8 mouse cellular contexts compared by ENCODE assay signal in the genomic region with DNA sequence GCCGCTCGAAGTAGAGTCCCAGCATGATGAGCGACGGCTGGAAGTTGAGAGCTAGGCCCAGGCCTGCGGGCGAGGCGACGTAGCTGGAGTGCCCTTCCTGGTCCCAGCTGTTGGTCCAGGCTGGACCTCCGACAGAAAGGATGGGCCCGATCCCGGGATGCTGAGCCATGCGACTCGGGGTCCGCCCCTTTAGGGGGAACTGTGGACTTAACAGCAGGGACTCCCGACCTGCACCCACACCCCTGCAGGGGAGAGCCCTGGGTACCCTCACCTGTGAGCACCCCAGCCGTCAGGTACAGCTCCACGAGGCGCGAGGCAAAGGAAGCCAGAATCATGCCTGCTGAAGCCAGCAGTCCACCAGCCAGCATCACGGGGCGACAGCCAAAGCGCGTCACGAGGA. TPM values are rescaled to one million over a fixed set of nuclear protein-coding genes. Genes with fewer than 3 reads are reported as not detected.
DNase-seq lines count a peak whose midpoint lies in the region; ATAC-seq and TF ChIP-seq lines count a peak whose summit lies in the region.

No protein-coding gene starts in this region.

- no peak overlapping the region for H3K9ac ChIP-seq in lung, postnatal 0 days (replicated peaks; ENCODE audit: low read depth)
- H3K9ac ChIP-seq in liver, embryonic 13.5 days: no peak overlapping the region
- H3K9ac ChIP-seq in stomach, postnatal 0 days (ENCODE audit: low read length): peak overlapping the region; percentile 56

- no peaks in the 10 kb centered on the region for H3K36me3 ChIP-seq in lung, postnatal 0 days (ENCODE audit: insufficient read depth, low read length)
- peaks cover 8% of the 10 kb centered on the region for H3K36me3 ChIP-seq in liver, embryonic 13.5 days
- H3K36me3 ChIP-seq in stomach, postnatal 0 days (ENCODE audit: control insufficient read depth, insufficient read depth, low read length): peaks cover 9% of the 10 kb centered on the region; the same call in 1 of the 2 replicates

- TF ChIP-seq EP300 in lung, postnatal 0 days (IDR thresholded peaks at IDR 0.05): no peak
- TF ChIP-seq EP300 in stomach, postnatal 0 days (optimal IDR thresholded peaks at IDR 0.05): no peak

- H3K27me3 ChIP-seq in lung, postnatal 0 days (replicated peaks; ENCODE audit: insufficient read depth, low read length): 0 out of 2 replicates have a peak, but pooled peaks cover 16% of the 10 kb centered on the region
- peaks cover 57% of the 10 kb centered on the region for H3K27me3 ChIP-seq in liver, embryonic 13.5 days
- peaks cover 4% of the 10 kb centered on the region; the same call in 1 of the 2 replicates for H3K27me3 ChIP-seq in stomach, postnatal 0 days (ENCODE audit: control insufficient read depth, insufficient read depth, low read length)

- WGBS in lung, postnatal 0 days: 36% methylated on average over 22 of the region's 24 CpGs
- WGBS in liver, embryonic 13.5 days (ENCODE audit: insufficient replicate concordance): 28% methylated on average over 24 of the region's 24 CpGs
- 32% methylated on average over 24 of the region's 24 CpGs for WGBS in stomach, postnatal 0 days

- no peak for ATAC-seq in lung, postnatal 0 days
- ATAC-seq in liver, embryonic 13.5 days (ENCODE audit: low read depth): no peak
- ATAC-seq in stomach, postnatal 0 days (ENCODE audit: low FRiP score, low TSS enrichment): no peak

- H3K4me2 ChIP-seq in lung, postnatal 0 days (replicated peaks; ENCODE audit: low read depth, low read length): peak overlapping the region; percentile 58
- H3K4me2 ChIP-seq in liver, embryonic 13.5 days: peak overlapping the region; percentile 42
- H3K4me2 ChIP-seq in stomach, postnatal 0 days (replicated peaks; ENCODE audit: low read depth): peak overlapping the region; percentile 64

- peak; percentile 22 to 41 for DNase-seq in cerebellum, postnatal 10 days
- no peak for DNase-seq in cerebellum, adult 9-10 months
- DNase-seq in lung, postnatal 0 days (ENCODE audit: low spot score): no peak
- no peak for DNase-seq in lung, postnatal 36 days
- no peak for DNase-seq in liver, embryonic 13.5 days
- no peak for DNase-seq in stomach, postnatal 0 days (ENCODE audit: low spot score)
- DNase-seq in gastrocnemius, adult 18-20 months (ENCODE audit: low spot score): no peak
- DNase-seq in thymus, postnatal 4 days: no peak

- peaks cover 10% of the 10 kb centered on the region; the same call in 1 of the 2 replicates for H3K4me1 ChIP-seq in lung, postnatal 0 days (ENCODE audit: insufficient read depth, low read depth, low read length)
- peaks cover 9% of the 10 kb centered on the region; the same call in 1 of the 2 replicates for H3K4me1 ChIP-seq in liver, embryonic 13.5 days (replicated peaks)
- H3K4me1 ChIP-seq in stomach, postnatal 0 days (replicated peaks; ENCODE audit: control insufficient read depth, insufficient read depth): no peaks in the 10 kb centered on the region; the same call in 1 of the 2 replicates

- no peak overlapping the region for H3K27ac ChIP-seq in lung, postnatal 0 days (ENCODE audit: low read length)
- H3K27ac ChIP-seq in liver, embryonic 13.5 days: no peak overlapping the region
- no peak overlapping the region for H3K27ac ChIP-seq in stomach, postnatal 0 days (replicated peaks)

- no peaks in the 10 kb centered on the region for H3K9me3 ChIP-seq in lung, postnatal 0 days (ENCODE audit: low read length)
- H3K9me3 ChIP-seq in liver, embryonic 13.5 days (replicated peaks): no peaks in the 10 kb centered on the region
- H3K9me3 ChIP-seq in stomach, postnatal 0 days (ENCODE audit: control insufficient read depth, low read length): no peaks in the 10 kb centered on the region

- H3K4me3 ChIP-seq in lung, postnatal 0 days (ENCODE audit: low read depth, low read length): peak overlapping the region; percentile 21; the same call in 1 of the 2 replicates
- H3K4me3 ChIP-seq in liver, embryonic 13.5 days (replicated peaks): peak overlapping the region; percentile 34
- peak overlapping the region; percentile 33 for H3K4me3 ChIP-seq in stomach, postnatal 0 days (ENCODE audit: low read depth, low read length)

- no peak for TF ChIP-seq CTCF in lung, postnatal 0 days (IDR thresholded peaks at IDR 0.05)
- no peak for TF ChIP-seq CTCF in stomach, postnatal 0 days (IDR thresholded peaks at IDR 0.05; ENCODE audit: low read depth)

RNA-seq across cellular contexts. Expression of gene Slc16a8, which starts 2.0 kb away (rescaled TPM):
- polyA plus RNA-seq in lung, postnatal 0 days (2015; fragmentation: Nextera tagmentation; extraction: Ambion mirVana): 0.07 and 0.13 TPM in 2 replicates
- not detected in 2 replicates for polyA plus RNA-seq in liver, embryonic 13.5 days (2015; fragmentation: Nextera tagmentation; extraction: Ambion mirVana)
- 0.10 and 0.12 TPM in 2 replicates for polyA plus RNA-seq in stomach, postnatal 0 days (2015; fragmentation: Nextera tagmentation; extraction: Ambion mirVana)
- under 1 TPM; 0.53 to 0.69 TPM for total RNA-seq in gastrocnemius, adult 18-20 months (2021)

RNA-seq across cellular contexts. Expression of gene Gm49486, which starts 23.4 kb away (rescaled TPM):
- 0.16 and 0.31 TPM in 2 replicates for polyA plus RNA-seq in lung, postnatal 0 days (2015; fragmentation: Nextera tagmentation; extraction: Ambion mirVana)
- polyA plus RNA-seq in liver, embryonic 13.5 days (2015; fragmentation: Nextera tagmentation; extraction: Ambion mirVana): not detected in 2 replicates
- polyA plus RNA-seq in stomach, postnatal 0 days (2015; fragmentation: Nextera tagmentation; extraction: Ambion mirVana): 0.23 and 0.27 TPM in 2 replicates
- under 1 TPM; 0.55 to 0.69 TPM for total RNA-seq in gastrocnemius, adult 18-20 months (2021)

RNA-seq across cellular contexts. Expression of gene Pick1, which starts 23.6 kb away (rescaled TPM):
- 22.0 and 22.2 TPM in 2 replicates for polyA plus RNA-seq in lung, postnatal 0 days (2015; fragmentation: Nextera tagmentation; extraction: Ambion mirVana)
- polyA plus RNA-seq in liver, embryonic 13.5 days (2015; fragmentation: Nextera tagmentation; extraction: Ambion mirVana): 10.5 and 10.6 TPM in 2 replicates
- polyA plus RNA-seq in stomach, postnatal 0 days (2015; fragmentation: Nextera tagmentation; extraction: Ambion mirVana): 25.7 and 26.7 TPM in 2 replicates
- 10 to 100 TPM; 33.7 to 34.8 TPM for total RNA-seq in gastrocnemius, adult 18-20 months (2021)

RNA-seq across cellular contexts. Expression of gene Baiap2l2, which starts 32.8 kb away (rescaled TPM):
- polyA plus RNA-seq in lung, postnatal 0 days (2015; fragmentation: Nextera tagmentation; extraction: Ambion mirVana): 1.4 and 2.7 TPM in 2 replicates
- 1.8 and 2.3 TPM in 2 replicates for polyA plus RNA-seq in liver, embryonic 13.5 days (2015; fragmentation: Nextera tagmentation; extraction: Ambion mirVana)
- polyA plus RNA-seq in stomach, postnatal 0 days (2015; fragmentation: Nextera tagmentation; extraction: Ambion mirVana): 4.1 and 4.9 TPM in 2 replicates
- 1 to 10 TPM; 2.3 to 4.5 TPM for total RNA-seq in gastrocnemius, adult 18-20 months (2021)

Comparison
In these comparisons a context has a peak if more than half of its experiments do, and no peak if none do; other contexts are left out.
1. DNase-seq: peak in cerebellum, postnatal 10 days (2 of 2); none in cerebellum, adult 9-10 months (single experiment), lung, postnatal 0 days (single experiment), lung, postnatal 36 days (single experiment), liver, embryonic 13.5 days (single experiment), stomach, postnatal 0 days (single experiment), gastrocnemius, adult 18-20 months (single experiment) and thymus, postnatal 4 days (single experiment).
2. Peak in every context shown above with its lines, with median percentiles within 50 percentile points of each other: H3K4me2 ChIP-seq and H3K4me3 ChIP-seq.